Mouse (Mus musculus) hindlimb bud, embryonic 11.5 days (tissue): Measurements from ENCODE around the gene Trappc10.
A peak's percentile ranks its signal among the peaks of the same experiment; 100 is the strongest.

Source experiments
- DNase-seq: peaks from one replicate; pipeline ENCODE4 v3.0.0-alpha.2; 2012; ENCODE audit warnings: low read depth, low spot score; ENCODE audit errors: extremely low spot score

Trappc10 gene

DNA sequence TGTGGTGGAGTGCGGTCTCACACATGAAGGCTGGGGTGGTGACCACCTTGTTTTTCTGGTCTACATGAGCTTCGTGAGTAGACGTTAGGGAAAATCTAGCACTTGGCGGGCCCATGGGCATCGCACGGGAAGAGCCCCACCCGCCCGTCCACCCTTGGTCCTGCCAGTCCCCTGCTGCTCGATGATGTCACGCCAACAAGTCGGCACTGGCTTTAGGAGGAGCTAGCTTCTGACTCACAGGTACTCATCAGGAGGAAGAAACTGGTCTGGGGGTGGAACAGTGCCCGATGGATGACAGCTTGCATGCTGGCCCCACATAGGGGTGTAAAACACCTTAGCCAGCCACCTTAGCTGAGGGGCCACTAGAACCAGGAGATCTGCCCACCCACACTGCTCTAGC, 81.8 kb downstream of the Trappc10 start:
- DNase-seq, result no peak

DNA sequence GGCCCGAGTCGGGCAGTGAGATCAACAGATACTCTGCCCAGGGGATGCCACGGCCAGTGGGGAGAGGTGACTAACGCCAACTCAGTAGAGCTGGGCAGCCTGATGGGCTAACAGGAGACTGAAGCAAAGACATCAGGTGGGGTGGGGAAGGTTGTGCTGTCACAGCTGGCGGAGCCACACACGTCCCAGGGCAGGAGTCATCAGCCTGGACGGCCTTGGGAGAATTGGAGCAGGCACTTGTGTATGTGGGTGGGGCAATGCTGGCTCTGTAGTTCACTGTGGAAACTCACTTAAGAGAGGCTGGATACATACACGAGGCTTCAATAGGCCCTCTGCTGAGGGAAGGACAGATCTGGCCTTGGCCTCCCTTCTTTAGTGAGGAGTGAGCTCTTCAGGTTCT, 83.3 kb downstream of the Trappc10 start:
- no peak for DNase-seq

DNA sequence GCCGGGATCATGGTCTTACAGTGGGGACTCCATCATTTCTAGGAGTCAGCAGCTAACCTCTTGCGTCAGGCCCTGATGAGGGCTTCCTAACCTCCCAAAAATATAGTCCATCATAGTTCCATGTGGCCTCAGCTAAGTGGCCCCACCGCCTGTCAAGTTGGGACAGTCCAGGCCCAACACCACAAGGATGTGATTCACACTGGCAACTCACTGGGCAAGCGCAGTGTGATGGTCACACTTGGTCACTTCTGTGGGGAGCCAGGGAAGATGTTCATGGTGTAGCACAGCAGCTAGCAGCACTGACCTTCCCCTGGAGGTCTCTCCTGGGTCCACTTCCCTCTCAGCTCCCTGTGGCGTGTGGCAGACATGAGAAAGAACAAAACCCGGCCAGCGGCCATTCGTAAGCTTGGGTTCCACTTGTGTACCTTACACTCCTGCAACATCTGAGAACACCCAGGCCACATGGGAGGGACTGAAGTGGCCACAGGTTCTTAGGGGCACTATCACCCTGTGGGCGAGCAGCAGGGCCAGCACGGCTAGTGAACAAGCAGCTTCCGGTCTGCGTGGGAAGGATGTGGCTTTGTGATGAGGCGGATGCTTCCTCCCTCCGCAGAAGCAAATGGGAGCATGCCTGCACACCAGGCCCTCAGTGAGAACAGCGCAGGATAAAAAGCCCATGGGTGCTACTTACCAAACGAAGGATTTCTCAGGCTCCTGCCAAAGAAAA, 83.9 kb downstream of the Trappc10 start:
- no peak for DNase-seq

DNA sequence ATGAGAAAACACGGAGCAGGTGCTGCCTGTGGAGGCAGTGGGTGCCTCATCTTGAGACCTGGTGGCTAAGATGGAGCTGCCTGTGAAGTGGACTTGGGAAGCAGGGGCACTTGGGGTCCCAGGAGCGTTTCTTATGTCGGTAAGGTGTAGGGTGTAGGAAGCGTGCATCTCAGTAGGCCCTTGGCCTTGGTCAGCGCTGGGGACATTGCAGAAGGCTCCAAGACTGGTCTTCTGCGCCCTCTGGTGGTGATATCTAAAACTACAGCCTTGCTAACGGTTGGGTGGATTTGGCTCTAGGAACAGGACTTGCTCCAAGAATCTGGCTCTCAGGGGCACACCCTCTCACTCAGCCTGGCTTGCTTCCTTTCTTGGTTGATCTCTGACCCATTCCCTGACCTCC, 84.5 kb downstream of the Trappc10 start:
- DNase-seq, result peak; percentile 77

DNA sequence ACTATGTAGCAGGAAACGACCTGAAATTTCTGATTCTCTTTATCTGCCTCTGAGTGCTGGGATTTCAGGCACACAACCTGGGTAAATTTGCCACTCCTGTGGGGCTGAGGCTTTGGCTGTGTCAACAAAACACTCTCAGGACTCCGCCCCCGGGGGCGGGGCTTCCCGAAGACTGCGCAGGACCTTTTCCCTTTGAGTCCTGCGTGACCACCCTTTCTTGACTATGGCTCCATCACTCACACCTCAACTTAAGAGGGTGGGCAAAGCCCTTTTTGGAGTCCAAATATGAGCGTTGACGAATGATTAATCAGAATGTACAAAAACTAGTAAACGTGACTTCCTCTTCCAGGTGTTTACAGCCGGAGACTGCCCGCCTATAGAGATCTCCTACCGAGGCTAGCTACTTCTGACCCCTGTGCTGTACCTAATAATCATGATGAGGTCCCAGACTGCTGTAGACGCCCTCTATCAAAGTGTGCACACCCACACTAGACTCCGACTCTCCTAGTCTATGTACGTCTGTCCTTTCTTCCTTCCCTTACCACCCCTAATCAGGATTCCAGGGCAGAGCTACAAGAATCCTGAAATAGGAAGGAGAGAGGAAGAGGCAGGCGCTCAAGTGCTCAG, 85.1 kb downstream of the Trappc10 start:
- no peak for DNase-seq

DNA sequence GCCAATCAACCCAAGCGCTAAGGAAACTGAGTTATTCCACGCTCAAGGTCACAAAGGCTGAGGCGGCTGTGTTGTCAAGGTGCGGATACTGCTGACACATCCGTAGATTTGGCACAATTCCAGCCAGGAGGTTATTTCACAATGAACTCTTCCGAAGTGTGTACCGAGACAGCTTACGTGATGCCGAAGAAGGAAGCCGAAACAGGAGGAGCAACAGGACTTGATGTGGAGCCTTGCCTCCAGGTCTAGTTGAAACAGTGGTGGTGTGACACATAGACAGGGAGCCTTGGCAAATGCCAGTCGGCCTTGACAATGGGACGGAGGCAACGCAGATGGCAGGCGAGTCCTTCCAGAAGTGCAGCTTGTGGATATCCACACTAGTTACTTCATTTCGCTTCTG, 86.4 kb downstream of the Trappc10 start:
- no peak for DNase-seq

DNA sequence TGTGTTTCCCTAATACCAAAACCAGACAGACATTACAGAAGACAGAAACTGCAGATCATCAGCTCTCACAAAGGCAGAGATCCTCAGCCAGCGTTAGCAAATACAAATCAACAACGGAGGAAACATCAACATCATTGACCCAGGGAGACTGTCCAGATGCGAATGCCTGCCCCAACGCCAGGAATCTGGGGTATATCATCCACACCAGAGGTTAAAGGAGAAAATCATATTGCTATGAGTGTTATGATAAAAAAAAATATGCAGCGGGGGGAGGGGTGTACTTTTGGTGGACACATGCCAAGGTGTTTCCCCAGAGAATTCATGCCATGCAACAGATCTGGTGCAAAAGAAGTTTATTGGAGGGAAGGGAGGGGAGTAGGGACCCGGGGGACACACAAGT, 87.5 kb downstream of the Trappc10 start:
- DNase-seq, result no peak

DNA sequence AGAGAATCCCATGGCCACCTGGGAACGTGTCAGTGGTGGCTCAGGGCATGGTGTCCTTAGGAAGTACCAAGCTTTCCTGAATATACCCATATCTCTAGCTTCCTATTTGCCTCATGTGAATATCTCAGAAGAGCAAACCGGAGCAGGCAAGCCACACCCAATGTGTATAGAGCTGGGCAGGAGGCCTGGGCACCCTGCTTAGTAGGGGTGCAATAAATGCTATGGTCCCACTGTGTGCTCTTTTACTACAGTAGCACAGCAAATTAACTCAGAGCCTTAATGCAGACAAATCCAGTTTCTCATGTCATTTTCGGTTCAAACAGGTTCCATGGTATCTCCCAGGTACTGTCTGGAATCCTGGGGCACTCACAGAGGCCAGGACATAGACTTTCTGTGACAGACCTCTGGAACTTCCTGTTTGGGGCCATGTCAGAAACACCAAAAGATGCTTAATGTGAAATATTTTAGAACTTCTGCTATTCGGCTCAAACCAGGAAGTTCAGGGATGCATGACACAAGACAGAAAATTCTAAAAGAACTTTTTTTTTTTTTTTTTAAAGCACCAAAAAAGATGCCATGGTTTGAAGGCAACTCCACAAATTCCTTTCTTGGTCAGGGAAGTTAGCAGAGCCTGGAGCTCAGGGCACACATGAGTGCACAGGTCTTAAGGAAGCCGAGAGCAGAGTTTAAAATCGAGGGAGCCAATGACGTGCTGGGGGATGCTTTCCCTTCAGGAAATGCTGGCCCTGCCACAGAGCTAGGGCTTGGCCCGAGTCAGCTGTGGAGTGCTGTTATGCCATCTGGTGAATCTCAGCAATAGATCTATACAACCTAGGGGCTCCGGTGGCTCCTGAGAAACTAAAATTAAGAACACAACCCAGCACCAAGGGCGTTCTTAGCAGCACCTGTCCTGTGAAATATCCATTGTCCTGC, 95.3 kb downstream of the Trappc10 start:
- no peak for DNase-seq

DNA sequence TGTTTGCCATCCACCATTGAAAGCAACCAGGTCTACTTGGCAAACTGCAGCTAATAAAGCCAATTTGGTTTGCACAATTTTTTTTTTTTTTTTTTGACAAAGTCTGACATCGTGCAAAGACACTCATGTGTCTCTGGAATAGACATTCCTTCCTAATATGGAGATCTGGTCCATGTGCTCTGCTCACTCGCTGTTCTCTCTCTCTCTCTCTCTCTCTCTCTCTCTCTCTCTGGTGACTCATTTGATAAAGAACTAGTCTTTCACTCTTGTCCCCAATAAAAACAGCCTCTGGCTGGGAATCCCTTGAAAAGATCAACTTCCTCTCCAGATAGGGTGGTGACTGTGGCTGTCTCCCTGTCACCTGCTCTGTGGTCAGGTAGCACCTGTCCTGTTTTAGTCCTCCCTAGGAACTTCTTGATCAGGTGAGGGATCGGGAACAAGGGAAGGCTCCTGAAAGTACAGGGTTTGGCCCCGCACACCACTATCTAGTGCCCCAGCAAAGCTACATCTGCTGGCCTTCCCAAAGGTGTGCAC, 96.5 kb downstream of the Trappc10 start:
- DNase-seq, result no peak

DNA sequence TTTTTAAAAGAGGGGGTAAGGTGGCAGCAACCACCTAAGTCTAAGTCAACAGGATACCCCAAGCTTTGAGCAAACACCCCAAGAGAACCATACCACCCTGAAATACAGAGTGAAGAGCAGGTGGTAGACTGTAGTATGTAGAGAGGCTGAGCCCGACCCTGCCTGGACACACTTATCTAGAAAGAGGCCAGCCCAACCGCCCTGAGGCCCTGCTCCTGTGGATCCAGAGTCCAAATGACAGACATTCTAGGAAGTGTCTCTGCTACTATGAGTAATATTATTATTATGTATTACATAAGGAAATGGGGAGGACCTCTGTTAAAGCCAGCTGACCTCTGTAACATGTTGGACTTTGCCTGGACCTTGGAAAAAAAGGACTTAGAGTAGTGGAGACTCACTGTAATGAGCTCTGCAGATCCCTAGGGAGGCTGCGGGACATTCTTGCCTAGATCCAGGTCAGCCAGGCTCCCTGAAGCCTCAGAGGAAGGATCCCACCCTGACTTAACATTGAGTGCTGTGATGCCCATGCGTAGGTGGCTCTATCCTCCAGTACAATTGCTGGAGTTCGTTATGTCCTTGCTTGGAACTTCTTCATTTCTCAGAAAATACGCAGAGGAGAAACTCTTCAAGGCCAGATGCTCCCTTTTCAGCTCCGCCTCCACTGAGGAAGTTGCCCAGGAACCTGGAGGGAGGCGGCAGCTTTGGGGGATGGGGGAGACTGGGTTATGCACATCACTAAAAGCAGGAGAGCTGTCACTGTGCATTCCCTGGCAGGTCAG, 100.5 kb downstream of the Trappc10 start:
- DNase-seq, result no peak

DNA sequence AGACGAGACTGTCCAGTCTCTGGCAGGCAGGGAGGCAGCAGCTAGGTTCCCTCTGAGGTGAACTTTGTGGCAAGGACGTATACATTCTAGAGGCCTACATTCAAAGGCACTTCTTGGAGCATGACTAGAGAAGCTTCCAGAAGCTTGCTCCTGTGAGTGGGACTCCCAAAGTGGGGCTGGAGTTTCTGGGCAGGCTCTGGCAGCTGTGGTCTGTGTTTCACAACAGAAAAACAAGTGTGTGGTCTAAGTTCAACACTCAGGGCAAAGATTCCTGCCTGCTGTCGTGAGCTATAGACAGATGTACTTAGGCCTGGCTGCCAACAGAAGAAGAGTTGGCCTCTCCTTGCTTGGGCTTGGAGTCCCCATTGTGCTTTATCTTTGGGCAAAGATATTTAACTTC, 103.6 kb downstream of the Trappc10 start:
- DNase-seq, result no peak

DNA sequence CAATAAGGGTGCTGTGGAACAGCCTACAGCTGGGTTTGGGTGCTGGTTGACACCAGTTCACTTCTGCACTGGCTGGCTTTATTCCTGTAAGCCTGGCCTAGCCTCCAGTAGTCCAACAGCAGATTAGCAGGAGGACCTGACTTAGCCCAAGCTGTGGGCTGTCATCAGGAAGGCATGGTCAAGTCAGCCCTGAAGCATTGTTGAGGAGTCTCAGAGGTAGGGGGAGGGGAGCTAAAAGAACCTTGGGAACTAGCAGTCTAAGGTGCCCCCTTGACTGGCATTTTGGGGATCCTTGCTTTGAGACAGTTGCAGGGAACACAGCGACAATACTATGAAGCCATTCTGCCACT, 104.2 kb downstream of the Trappc10 start:
- DNase-seq, result no peak

DNA sequence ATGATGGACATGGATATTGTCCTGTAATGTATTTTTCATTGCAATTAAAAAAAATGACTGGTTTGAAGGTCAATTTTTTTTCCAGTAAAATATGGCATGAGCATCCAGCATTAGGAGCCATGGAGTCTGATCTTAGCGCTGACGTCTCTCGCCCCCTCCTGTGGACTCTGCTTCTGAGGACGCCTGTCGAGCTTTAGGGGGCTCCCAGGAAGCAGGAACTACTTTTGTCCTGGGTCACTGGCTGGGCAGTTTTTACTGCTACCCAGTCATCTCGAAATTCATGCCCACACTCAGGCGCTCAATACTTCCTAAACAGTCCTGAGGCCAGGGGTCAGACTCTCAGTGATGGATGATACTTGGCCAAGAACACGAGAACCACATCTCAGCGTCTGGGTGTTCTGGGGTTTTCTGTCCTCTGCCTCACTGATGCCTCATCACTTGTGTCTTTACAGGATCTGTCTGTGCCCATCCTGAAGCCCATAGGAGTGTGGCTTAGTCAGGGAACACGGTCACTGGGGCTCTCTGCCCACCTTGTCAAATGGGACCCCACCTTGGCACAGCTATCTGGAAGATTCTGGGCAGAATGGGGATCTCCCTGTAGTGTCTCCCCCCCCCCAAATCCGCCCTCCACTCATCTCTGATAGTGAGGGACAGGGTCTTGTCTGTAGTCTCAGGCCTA, 104.7 kb downstream of the Trappc10 start:
- DNase-seq, result no peak

DNA sequence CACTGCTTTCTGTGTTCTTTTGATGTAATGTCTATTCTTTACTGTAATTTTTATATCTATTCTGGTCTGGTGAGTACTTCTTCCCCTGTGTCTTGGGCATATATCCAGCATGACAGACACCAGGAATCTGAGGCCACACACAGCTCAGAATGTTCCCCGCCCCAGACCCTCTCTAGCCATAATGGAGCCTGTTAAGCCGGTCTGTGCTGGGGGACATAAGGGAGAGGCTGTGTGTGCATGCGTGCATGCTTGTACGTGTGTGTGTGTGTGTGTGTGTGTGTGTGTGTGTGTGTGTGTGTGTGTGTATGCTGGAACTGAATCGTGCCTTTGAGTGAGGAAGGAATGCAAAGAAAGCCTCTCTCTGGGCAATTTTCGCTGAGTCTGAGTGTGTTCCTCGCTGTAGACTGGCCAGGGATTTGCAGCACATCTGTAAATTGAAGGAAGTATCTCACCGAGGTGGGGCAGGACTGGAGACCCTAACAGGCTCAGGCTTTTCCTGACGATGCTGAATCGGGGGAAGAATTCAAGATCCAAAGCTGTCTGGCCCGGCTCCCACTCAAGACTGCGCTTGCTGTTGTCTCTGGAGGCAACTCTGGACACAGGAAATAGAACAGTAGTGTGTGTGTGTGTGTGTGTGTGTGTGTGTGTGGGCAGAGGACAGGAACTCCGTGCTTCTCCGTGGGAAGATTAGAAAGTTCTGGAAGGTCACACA, 105.5 kb downstream of the Trappc10 start:
- no peak for DNase-seq

DNA sequence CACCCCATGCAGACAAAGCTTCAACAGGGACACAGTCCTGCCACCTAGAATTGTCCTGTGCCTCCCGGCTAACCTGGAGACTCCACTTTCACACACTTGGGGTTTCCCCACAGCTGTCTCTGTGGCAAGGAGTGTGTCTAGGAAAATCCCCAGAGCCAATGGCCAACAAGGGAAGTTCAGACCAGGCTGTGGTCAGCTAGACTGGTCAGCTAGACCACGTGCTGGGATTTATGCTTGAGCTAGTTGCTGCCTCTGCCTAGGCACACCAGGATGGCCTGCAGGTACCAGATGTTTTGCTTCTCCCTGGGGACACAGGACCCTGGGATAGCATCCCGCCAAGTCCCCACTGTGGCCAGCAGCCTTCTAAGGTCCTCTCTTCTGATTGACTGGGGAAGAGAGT, 107.2 kb downstream of the Trappc10 start:
- DNase-seq, result no peak
